Mouse (Mus musculus) embryonic facial prominence, embryonic 10.5 days (tissue): Measurements from ENCODE around the gene Clec4d. TPM values are rescaled to one million over a fixed set of nuclear protein-coding genes. Genes with fewer than 3 reads are reported as not detected.
"Not testable (repeated sequence)": the region's sequence is repeated elsewhere in the genome, so short reads cannot be mapped to it uniquely, and the experiment has no call there.

Experiments
- DNase-seq: peaks from one replicate; pipeline ENCODE4 v3.0.0-alpha.2; 2017; ENCODE audit warnings: low spot score
- H3K27ac ChIP-seq: fragments of 300-500 bp; sonication (generic); replicated peaks from 2 replicates; pipeline ENCODE4 v1.5.1; 2016; ENCODE audit warnings: mild to moderate bottlenecking
- H3K27me3 ChIP-seq: fragments of 300-500 bp; sonication (generic); replicated peaks from 2 replicates; pipeline ENCODE4 v1.6.1; 2016; ENCODE audit warnings: low read depth, mild to moderate bottlenecking; ENCODE audit not compliant: poor library complexity, severe bottlenecking
- H3K36me3 ChIP-seq: fragments of 300-500 bp; sonication (generic); replicated peaks from 2 replicates; pipeline ENCODE4 v1.6.1; 2016; ENCODE audit warnings: mild to moderate bottlenecking, moderate library complexity
- H3K4me1 ChIP-seq: fragments of 300-500 bp; sonication (generic); 2 replicates; pipeline ENCODE4 v1.6.1; 2016
- H3K4me3 ChIP-seq: fragments of 300-500 bp; sonication (generic); 2 replicates; pipeline ENCODE4 v1.5.1; 2016; ENCODE audit warnings: mild to moderate bottlenecking, moderate library complexity
- H3K9me3 ChIP-seq: fragments of 300-500 bp; sonication (generic); 2 replicates; pipeline ENCODE4 v1.6.1; 2016; ENCODE audit warnings: mild to moderate bottlenecking
- WGBS: fragments of 180-500 bp; shearing (Covaris S2); methylation state at CpG from one replicate; pipeline ENCODE4 v1.1.7; 2016; 5-methylcytosine and 5-hydroxymethylcytosine counted together
- polyA plus RNA-seq: library from polyadenylated mRNA; unstranded; fragments of >200 nt; fragmentation: Nextera tagmentation; extraction: Ambion mirVana; gene quantifications from 2 replicates; pipeline ENCODE4 v1.2.1, GENCODE M21; 2016

Clec4d gene
- polyA plus RNA-seq, 1 experiment from 2014 or later, result not detected

- H3K36me3 ChIP-seq, result no peaks in the 10 kb centered on the region
- H3K4me3 ChIP-seq, result no peak overlapping the region
- no peak overlapping the region for H3K27ac ChIP-seq
- 90% methylated on average over 5 of the region's 5 CpGs for WGBS
- H3K4me1 ChIP-seq, result no peaks in the 10 kb centered on the region
- H3K27me3 ChIP-seq, result no peaks in the 10 kb centered on the region
- DNase-seq, result no peak
- no peaks in the 10 kb centered on the region for H3K9me3 ChIP-seq
Measured at GRCm38 (mm10) chr6:123266945-123267344, 5.0 kb downstream of the Clec4d start.

GRCm38 (mm10) chr6:123279443-123279842, 17.5 kb downstream of the Clec4d start:
- 90% methylated on average over 2 of the region's 2 CpGs for WGBS
- H3K36me3 ChIP-seq, result no peaks in the 10 kb centered on the region
- no peak for DNase-seq
- H3K9me3 ChIP-seq, result peaks cover 6% of the 10 kb centered on the region; the same call in 1 of the 2 replicates
- H3K4me1 ChIP-seq, result no peaks in the 10 kb centered on the region
- no peak overlapping the region for H3K27ac ChIP-seq
- no peaks in the 10 kb centered on the region for H3K27me3 ChIP-seq
- H3K4me3 ChIP-seq, result no peak overlapping the region

- no peak overlapping the region for H3K4me3 ChIP-seq
- no peak overlapping the region for H3K27ac ChIP-seq
- H3K36me3 ChIP-seq, result no peaks in the 10 kb centered on the region
- 91% methylated on average over 2 of the region's 2 CpGs for WGBS
- H3K4me1 ChIP-seq, result no peaks in the 10 kb centered on the region
- DNase-seq, result no peak
- H3K9me3 ChIP-seq, result no peaks in the 10 kb centered on the region
- H3K27me3 ChIP-seq, result no peaks in the 10 kb centered on the region
Measured at GRCm38 (mm10) chr6:123286311-123286710, 24.4 kb downstream of the Clec4d start.

- Histone ChIP-seq H3K4me3 (no peak overlapping the region), H3K4me1 (no peaks in the 10 kb centered on the region), H3K36me3 (no peaks in the 10 kb centered on the region), H3K27me3 (no peaks in the 10 kb centered on the region), H3K9me3 (no peaks in the 10 kb centered on the region), H3K27ac (no peak overlapping the region)
- DNase-seq, result no peak
- 85% methylated on average over 10 of the region's 10 CpGs for WGBS
Measured at GRCm38 (mm10) chr6:123288931-123289330, 27.0 kb downstream of the Clec4d start.

GRCm38 (mm10) chr6:123289753-123290152, 27.8 kb downstream of the Clec4d start, which contains the start of gene Clec4e:
Gene Clec4e (minus strand): TSS chr6:123289870.
- Histone ChIP-seq H3K4me1 (no peaks in the 10 kb centered on the region), H3K27ac (no peak within 1 kb of the TSS), H3K27me3 (no peaks in the 10 kb centered on the region), H3K9me3 (no peaks in the 10 kb centered on the region), H3K4me3 (no peak within 1 kb of the TSS), H3K36me3 (no peaks in the 10 kb centered on the region)
- no peak for DNase-seq
- 84% methylated on average over 4 of the region's 4 CpGs for WGBS

GRCm38 (mm10) chr6:123292751-123293400, 31.0 kb downstream of the Clec4d start:
- H3K9me3 ChIP-seq, result no peaks in the 10 kb centered on the region
- H3K36me3 ChIP-seq, result no peaks in the 10 kb centered on the region
- no peaks in the 10 kb centered on the region for H3K4me1 ChIP-seq
- H3K4me3 ChIP-seq, result no peak overlapping the region
- no peak overlapping the region for H3K27ac ChIP-seq
- WGBS, result 100% methylated on average over 1 of the region's 1 CpGs
- H3K27me3 ChIP-seq, result no peaks in the 10 kb centered on the region
- DNase-seq, result no peak

- not testable (repeated sequence) for H3K27me3 ChIP-seq, H3K9me3 ChIP-seq, H3K36me3 ChIP-seq, H3K4me3 ChIP-seq, H3K4me1 ChIP-seq, H3K27ac ChIP-seq, DNase-seq
- 91% methylated on average over 11 of the region's 11 CpGs for WGBS
Measured at GRCm38 (mm10) chr6:123293509-123293908, 31.6 kb downstream of the Clec4d start.

GRCm38 (mm10) chr6:123296687-123297086, 34.8 kb downstream of the Clec4d start:
- H3K9me3 ChIP-seq, result no peaks in the 10 kb centered on the region
- 68% methylated on average over 1 of the region's 1 CpGs for WGBS
- H3K4me3 ChIP-seq, result no peak overlapping the region
- DNase-seq, result no peak
- no peaks in the 10 kb centered on the region for H3K36me3 ChIP-seq
- no peak overlapping the region for H3K27ac ChIP-seq
- no peaks in the 10 kb centered on the region for H3K27me3 ChIP-seq
- H3K4me1 ChIP-seq, result no peaks in the 10 kb centered on the region

GRCm38 (mm10) chr6:123306315-123306714, 44.4 kb downstream of the Clec4d start:
- H3K4me1 ChIP-seq, H3K27ac ChIP-seq, DNase-seq, H3K36me3 ChIP-seq, H3K9me3 ChIP-seq, H3K27me3 ChIP-seq, H3K4me3 ChIP-seq: not testable (repeated sequence)
- 88% methylated on average over 7 of the region's 7 CpGs for WGBS

GRCm38 (mm10) chr6:123308033-123308432, 46.1 kb downstream of the Clec4d start, which contains the start of gene Vmn2r19:
Gene Vmn2r19 (plus strand): TSS chr6:123308333.
- Histone ChIP-seq H3K9me3 (no peaks in the 10 kb centered on the region), H3K4me1 (no peaks in the 10 kb centered on the region), H3K36me3 (no peaks in the 10 kb centered on the region), H3K4me3 (no peak within 1 kb of the TSS), H3K27ac (no peak within 1 kb of the TSS), H3K27me3 (no peaks in the 10 kb centered on the region)
- no peak for DNase-seq
- WGBS, result 93% methylated on average over 2 of the region's 2 CpGs

Other genes starting within 250 kb of the Clec4d start
- gene Clec4b1, start 212.1 kb upstream of the Clec4d start, polyA plus RNA-seq, result not detected in 2 replicates
- 0.69 and 0.72 TPM in 2 replicates for gene Clec4a2, start 155.7 kb upstream of the Clec4d start, polyA plus RNA-seq
- not detected in 2 replicates for gene Clec4b2, start 89.2 kb upstream of the Clec4d start, polyA plus RNA-seq
- not detected in 2 replicates for gene Clec4n, start 32.3 kb upstream of the Clec4d start, polyA plus RNA-seq
- gene Clec4e, start 27.8 kb downstream of the Clec4d start, polyA plus RNA-seq, result not detected in 2 replicates
- not detected in 2 replicates for gene Vmn2r19, start 46.2 kb downstream of the Clec4d start, polyA plus RNA-seq
- not detected in 2 replicates for gene Vmn2r20, start 156.0 kb downstream of the Clec4d start, polyA plus RNA-seq